Mouse (Mus musculus): ENCODE measurements at regions not wholly inside any gene's neighbourhood (a gene's known extent, or its start where the extent isn't known, plus 50 kb on each side); places are given as distances from the start of the nearest gene placed in this dataset.

- no peak for DNase-seq (ENCODE audit: low spot score in 2 of 2)
Observed at GRCm38 (mm10) chr12:36748345-36748744, 360.0 kb upstream of the Meox2 start.

- DNase-seq (ENCODE audit: low spot score in 2 of 2): no peak
Observed at GRCm38 (mm10) chr12:36765315-36766058, 342.9 kb upstream of the Meox2 start.

- no peak for DNase-seq (ENCODE audit: low spot score in 2 of 2)
Observed at GRCm38 (mm10) chr12:36766167-36766566, 342.2 kb upstream of the Meox2 start.

- no peak for DNase-seq (ENCODE audit: low spot score in 2 of 2)
Observed at GRCm38 (mm10) chr12:36780761-36781160, 327.6 kb upstream of the Meox2 start.

GRCm38 (mm10) chr12:36790866-36791265 lies 317.5 kb upstream of the Meox2 start:
- no peak for DNase-seq (ENCODE audit: low spot score in 2 of 2)

GRCm38 (mm10) chr12:36791430-36791829 lies 316.9 kb upstream of the Meox2 start:
- no peak for DNase-seq (ENCODE audit: low spot score in 2 of 2)

- DNase-seq (ENCODE audit: low spot score in 2 of 2): no peak
Observed at GRCm38 (mm10) chr12:36792205-36792604, 316.1 kb upstream of the Meox2 start.

- no peak for DNase-seq (ENCODE audit: low spot score in 2 of 2)
Observed at GRCm38 (mm10) chr12:36793799-36794198, 314.5 kb upstream of the Meox2 start.

GRCm38 (mm10) chr12:36796201-36796600 lies 312.1 kb upstream of the Meox2 start:
- DNase-seq (ENCODE audit: low spot score in 2 of 2): no peak

GRCm38 (mm10) chr12:36817938-36818337 lies 290.4 kb upstream of the Meox2 start:
- DNase-seq (ENCODE audit: low spot score in 2 of 2): no peak

- DNase-seq (ENCODE audit: low spot score in 2 of 2): no peak
Observed at GRCm38 (mm10) chr12:36818852-36819251, 289.5 kb upstream of the Meox2 start.

GRCm38 (mm10) chr12:36826766-36827165 lies 281.6 kb upstream of the Meox2 start:
- DNase-seq (ENCODE audit: low spot score in 2 of 2): no peak

- no peak for DNase-seq (ENCODE audit: low spot score in 2 of 2)
Observed at GRCm38 (mm10) chr12:36831307-36831997, 276.9 kb upstream of the Meox2 start.

- DNase-seq (ENCODE audit: low spot score in 2 of 2): no peak
Observed at GRCm38 (mm10) chr12:36842957-36843356, 265.4 kb upstream of the Meox2 start.

- no peak for DNase-seq (ENCODE audit: low spot score in 2 of 2)
Observed at GRCm38 (mm10) chr12:36845130-36845529, 263.2 kb upstream of the Meox2 start.

- no peak for DNase-seq (ENCODE audit: low spot score in 2 of 2)
Observed at GRCm38 (mm10) chr12:36849086-36849485, 259.3 kb upstream of the Meox2 start.

GRCm38 (mm10) chr12:36863113-36863512 lies 245.2 kb upstream of the Meox2 start:
- DNase-seq (ENCODE audit: low spot score in 2 of 2): no peak

GRCm38 (mm10) chr12:36880724-36881123 lies 227.6 kb upstream of the Meox2 start:
- no peak for DNase-seq (ENCODE audit: low spot score in 2 of 2)

GRCm38 (mm10) chr12:36913364-36913763 lies 195.0 kb upstream of the Meox2 start:
- DNase-seq (ENCODE audit: low spot score in 2 of 2): no peak

GRCm38 (mm10) chr12:36917576-36918106 lies 190.7 kb upstream of the Meox2 start:
- no peak for DNase-seq (ENCODE audit: low spot score in 2 of 2)

GRCm38 (mm10) chr12:36918294-36918876 lies 190.0 kb upstream of the Meox2 start:
- no peak for DNase-seq (ENCODE audit: low spot score in 2 of 2)

- DNase-seq (ENCODE audit: low spot score in 2 of 2): no peak
Observed at GRCm38 (mm10) chr12:36923558-36923957, 184.8 kb upstream of the Meox2 start.
